ENCODE assay signal across 20 mouse cellular contexts in the genomic region with DNA sequence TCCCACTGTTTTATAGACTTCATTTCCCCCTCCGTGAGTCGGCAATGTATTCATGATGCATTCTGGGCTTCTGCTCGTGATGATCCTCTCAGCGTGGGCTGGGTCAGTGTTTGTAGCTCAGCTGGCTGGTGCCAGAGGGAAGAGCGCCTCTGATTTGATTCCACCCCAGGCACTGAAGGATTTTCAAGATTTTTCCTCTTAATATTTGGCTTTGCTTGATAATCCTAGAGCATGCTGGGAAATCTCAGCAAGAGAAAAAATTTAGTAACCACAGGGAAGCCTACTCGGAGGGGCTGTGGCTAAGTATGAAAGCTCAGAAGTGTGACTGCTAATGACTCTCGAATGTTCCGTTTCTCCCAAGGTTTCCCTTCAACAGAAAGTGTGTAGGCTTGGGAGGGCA. TPM values are rescaled to one million over a fixed set of nuclear protein-coding genes. Genes with fewer than 3 reads are reported as not detected.
A peak's percentile ranks its signal among the peaks of the same experiment; 100 is the strongest.
DNase-seq lines count a peak whose midpoint lies in the region; ATAC-seq and TF ChIP-seq lines count a peak whose summit lies in the region.
"Had no signal": no experiment of that assay in that cellular context is flagged by ENCODE, and none has a peak within 500 bp of the region (broad histone marks: within the 10 kb centered on the region; RNA-seq: fewer than 3 reads in every experiment).

No protein-coding gene starts in this region.

- no peak overlapping the region for H3K9ac ChIP-seq in hindbrain, embryonic 13.5 days
- no peak overlapping the region for H3K9ac ChIP-seq in hindbrain, postnatal 0 days (replicated peaks; ENCODE audit: low read length)
- H3K9ac ChIP-seq: heart, embryonic 12.5 days; liver, embryonic 13.5 days had no signal

- TF ChIP-seq CTCF in brain, embryonic 14.5 days (IDR thresholded peaks at IDR 0.05; ENCODE audit: borderline replicate concordance, extremely low read depth, insufficient read depth, insufficient read length): no peak
- TF ChIP-seq CTCF in hindbrain, postnatal 0 days (IDR thresholded peaks at IDR 0.05; ENCODE audit: low read depth): no peak

- ATAC-seq in hindbrain, embryonic 13.5 days (ENCODE audit: low FRiP score): no peak
- peak; percentile 51; the same call in 1 of the 2 replicates for ATAC-seq in hindbrain, postnatal 0 days
- ATAC-seq: lung, postnatal 0 days; Patski had no signal

- TF ChIP-seq POLR2A in brain, embryonic 14.5 days (IDR thresholded peaks at IDR 0.05; ENCODE audit: borderline replicate concordance, extremely low read depth, insufficient read depth, insufficient read length, poor library complexity, severe bottlenecking): no peak

- no peak overlapping the region for H3K4me3 ChIP-seq in hindbrain, embryonic 13.5 days
- H3K4me3 ChIP-seq in hindbrain, embryonic 10.5 days: no peak overlapping the region
- no peak overlapping the region for H3K4me3 ChIP-seq in hindbrain, postnatal 0 days (ENCODE audit: low read length)
- H3K4me3 ChIP-seq: heart, embryonic 12.5 days; liver, embryonic 13.5 days had no signal

- DNase-seq in hindbrain, embryonic 10.5 days (ENCODE audit: low spot score): no peak
- peak; percentile 55 for DNase-seq in brain, adult 2 months (ENCODE audit: low read depth, low spot score)
- peak; percentile 73 for DNase-seq in brain, embryonic 14.5 days (ENCODE audit: low read depth)
- DNase-seq in hindbrain, postnatal 0 days (ENCODE audit: low spot score): peak; percentile 58
- DNase-seq in ovary, adult 18-20 months (ENCODE audit: low spot score): no peak
- DNase-seq in layer of hippocampus, adult 8-10 months (ENCODE audit: low spot score in 2 of 2): no peak
- DNase-seq in gastrocnemius, adult 18-20 months (ENCODE audit: low spot score): no peak
- DNase-seq: kidney, adult 2 months; liver, embryonic 13.5 days; thymus, postnatal 4 days had no signal

- peak overlapping the region; percentile 67 for H3K27ac ChIP-seq in hindbrain, embryonic 13.5 days
- H3K27ac ChIP-seq in hindbrain, embryonic 10.5 days: no peak overlapping the region
- 0 out of 2 replicates have a peak overlapping the region, but pooled peaks have one; percentile 12 for H3K27ac ChIP-seq in hindbrain, postnatal 0 days
- H3K27ac ChIP-seq: liver, embryonic 13.5 days had no signal

- no peaks in the 10 kb centered on the region for H3K27me3 ChIP-seq in hindbrain, embryonic 13.5 days
- H3K27me3 ChIP-seq in hindbrain, embryonic 10.5 days (ENCODE audit: insufficient read depth, poor library complexity, severe bottlenecking): no peaks in the 10 kb centered on the region; the same call in 1 of the 2 replicates
- H3K27me3 ChIP-seq in hindbrain, postnatal 0 days (ENCODE audit: insufficient read depth, low read length): no peaks in the 10 kb centered on the region
- H3K27me3 ChIP-seq: heart, embryonic 12.5 days; liver, embryonic 13.5 days; Patski had no signal

- H3K9me3 ChIP-seq in hindbrain, embryonic 13.5 days: no peaks in the 10 kb centered on the region
- H3K9me3 ChIP-seq in hindbrain, embryonic 10.5 days: no peaks in the 10 kb centered on the region
- no peaks in the 10 kb centered on the region for H3K9me3 ChIP-seq in hindbrain, postnatal 0 days (ENCODE audit: low read length)
- H3K9me3 ChIP-seq: liver, embryonic 13.5 days had no signal

- 56% methylated on average over 8 of the region's 8 CpGs for WGBS in hindbrain, embryonic 13.5 days
- 84% methylated on average over 8 of the region's 8 CpGs for WGBS in hindbrain, embryonic 10.5 days
- WGBS in hindbrain, postnatal 0 days: 41% methylated on average over 8 of the region's 8 CpGs

- peaks cover 12% of the 10 kb centered on the region for H3K4me1 ChIP-seq in hindbrain, embryonic 13.5 days (replicated peaks)
- no peaks in the 10 kb centered on the region for H3K4me1 ChIP-seq in hindbrain, embryonic 10.5 days (replicated peaks)
- H3K4me1 ChIP-seq in hindbrain, postnatal 0 days (ENCODE audit: insufficient read depth, low read length): peaks cover 3% of the 10 kb centered on the region; the same call in 1 of the 2 replicates
- H3K4me1 ChIP-seq: heart, embryonic 12.5 days; liver, embryonic 13.5 days had no signal

- no peaks in the 10 kb centered on the region for H3K36me3 ChIP-seq in hindbrain, embryonic 13.5 days
- H3K36me3 ChIP-seq in hindbrain, embryonic 10.5 days: no peaks in the 10 kb centered on the region
- no peaks in the 10 kb centered on the region for H3K36me3 ChIP-seq in hindbrain, postnatal 0 days (ENCODE audit: insufficient read depth, low read length)
- H3K36me3 ChIP-seq: heart, embryonic 12.5 days; liver, embryonic 13.5 days had no signal

- 0 out of 2 replicates have a peak overlapping the region, but pooled peaks have one; percentile 3 for H3K4me2 ChIP-seq in hindbrain, embryonic 13.5 days
- H3K4me2 ChIP-seq in hindbrain, postnatal 0 days (ENCODE audit: low read depth, low read length): peak overlapping the region; percentile 22; the same call in 1 of the 2 replicates
- H3K4me2 ChIP-seq: heart, embryonic 12.5 days; liver, embryonic 13.5 days had no signal

RNA-seq across cellular contexts. Expression of a gene that starts 49.9 kb away (rescaled TPM):
- 0.12 and 0.44 TPM in 2 replicates for polyA plus RNA-seq in hindbrain, embryonic 13.5 days (2015; fragmentation: Nextera tagmentation; extraction: Ambion mirVana)
- polyA plus RNA-seq in hindbrain, embryonic 10.5 days (2016; fragmentation: Nextera tagmentation; extraction: Ambion mirVana): not detected in 2 replicates
- 0.37 and 0.38 TPM in 2 replicates for polyA plus RNA-seq in brain, embryonic 14.5 days (2012; rRNA removed)
- total RNA-seq in hindbrain, postnatal 0 days (2014; rRNA removed): 5.4 and 7.3 TPM in 2 replicates
- 4.5 and 6.7 TPM in 2 replicates for polyA plus RNA-seq in hindbrain, postnatal 0 days (2015; fragmentation: Nextera tagmentation; extraction: Ambion mirVana)
- total RNA-seq in layer of hippocampus, adult 8-10 months (2022): 1 to 10 TPM in 2 of 4 experiments, under 1 TPM in 2; 0.86 to 1.2 (median 0.99) TPM
- total RNA-seq in gastrocnemius, adult 18-20 months (2021): not detected
- total RNA-seq: adrenal gland, adult 18-20 months; gastrocnemius, postnatal 4 days; hematopoietic stem cell, adult 5-6 weeks; megakaryocyte-erythroid progenitor cell, adult 5-6 weeks had no signal
- polyA plus RNA-seq: heart, embryonic 12.5 days; kidney, adult 2 months; large intestine, adult 2 months; liver, embryonic 13.5 days; neural tube, embryonic 11.5 days; Patski had no signal

Comparison
In these comparisons a context has a peak if more than half of its experiments do, and no peak if none do; other contexts are left out.
1. DNase-seq: peak in brain, adult 2 months (single experiment), brain, embryonic 14.5 days (single experiment) and hindbrain, postnatal 0 days (single experiment); none in hindbrain, embryonic 10.5 days (single experiment), ovary, adult 18-20 months (single experiment), layer of hippocampus, adult 8-10 months (0 of 2) and gastrocnemius, adult 18-20 months (single experiment).